Mouse (Mus musculus): ENCODE results near the gene 1110059E24Rik.
"Not testable (repeated sequence)": the region's sequence is repeated elsewhere in the genome, so short reads cannot be mapped to it uniquely, and the experiment has no call there.

The 1110059E24Rik gene

DNA sequence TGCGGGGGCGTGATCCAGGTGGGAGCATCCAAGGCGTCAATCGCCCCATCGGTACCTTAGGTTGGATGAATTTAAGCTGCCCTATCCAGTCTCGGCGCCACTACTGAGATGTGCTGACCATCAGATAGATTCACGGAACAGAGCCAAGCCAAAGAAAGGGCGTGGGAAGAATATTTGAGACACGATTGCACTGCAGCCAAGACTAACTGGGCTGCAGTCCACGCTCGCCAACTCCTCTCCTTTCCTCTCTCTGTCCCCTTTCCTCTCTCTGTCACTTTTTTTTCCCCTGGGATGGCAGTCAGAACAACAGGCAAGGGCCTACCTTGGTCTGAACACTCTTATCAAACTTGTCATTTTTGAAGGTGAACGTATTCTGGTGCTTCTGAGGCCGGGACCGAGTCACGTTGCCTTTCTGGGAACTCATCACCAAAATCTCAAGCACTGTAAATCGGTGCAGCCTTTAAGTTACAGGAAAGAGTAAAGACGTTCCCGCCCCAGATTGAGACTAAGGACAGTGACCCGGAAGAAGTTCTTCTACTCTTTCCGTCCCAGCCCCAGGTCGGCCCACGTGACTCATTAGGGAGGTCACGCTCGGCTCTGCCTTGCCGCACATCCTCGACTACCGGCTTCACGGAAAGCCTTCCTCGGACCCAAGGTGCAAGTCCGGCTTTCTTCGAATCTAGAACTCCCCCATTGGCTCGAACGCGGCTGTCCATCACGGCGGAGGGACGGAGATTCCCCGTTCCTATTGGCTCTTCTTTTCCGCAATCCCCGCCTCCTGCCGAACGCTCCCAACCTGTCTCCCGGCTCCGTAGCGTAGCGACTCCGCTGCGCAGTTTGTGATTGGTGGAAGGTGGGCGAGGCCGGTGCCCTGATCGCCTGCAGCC is at the start of gene 1110059E24Rik:
TSS of gene 1110059E24Rik (minus strand) at position 692 of the 887 bp plus-strand sequence.
- peak; percentile 98 for DNase-seq

DNA sequence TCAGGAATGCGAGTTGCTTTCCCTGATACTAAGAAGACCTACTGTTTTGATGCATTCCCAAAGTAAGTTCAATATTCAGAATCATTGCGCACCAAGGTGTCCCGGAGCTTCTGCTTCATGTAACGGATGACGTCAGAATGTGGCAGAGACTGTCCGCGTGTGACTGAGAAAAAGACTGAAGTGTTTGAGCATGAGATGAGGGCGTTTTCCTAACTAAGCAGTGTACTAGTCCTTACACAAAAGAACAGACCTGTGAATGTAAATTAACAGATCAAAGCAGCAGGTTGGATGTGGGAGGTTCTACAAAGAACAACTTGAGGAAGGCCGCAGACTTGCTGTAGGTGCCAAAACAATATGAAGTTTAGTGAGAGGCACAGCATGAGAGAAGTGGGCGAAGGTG is 28.2 kb upstream of the 1110059E24Rik start:
- DNase-seq = no peak

DNA sequence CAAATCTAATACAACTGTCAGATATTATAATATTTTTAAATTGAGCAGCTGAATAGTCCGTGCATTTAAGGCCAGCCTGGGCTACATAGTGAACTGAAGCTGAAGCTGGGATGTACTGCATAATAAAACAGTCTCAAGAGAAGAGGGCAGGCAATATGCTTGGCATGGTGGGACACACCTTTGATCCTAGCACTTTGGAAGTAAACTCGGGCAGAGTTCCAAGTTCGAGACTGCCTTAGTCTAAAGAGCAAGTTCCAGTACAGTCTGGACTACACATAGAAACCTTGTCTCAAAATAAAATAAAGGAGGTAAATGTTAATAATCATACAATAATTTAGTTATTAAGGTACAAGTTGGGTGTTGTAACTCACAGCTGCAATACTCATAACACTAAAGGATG is 27.3 kb upstream of the 1110059E24Rik start:
- DNase-seq = no peak

DNA sequence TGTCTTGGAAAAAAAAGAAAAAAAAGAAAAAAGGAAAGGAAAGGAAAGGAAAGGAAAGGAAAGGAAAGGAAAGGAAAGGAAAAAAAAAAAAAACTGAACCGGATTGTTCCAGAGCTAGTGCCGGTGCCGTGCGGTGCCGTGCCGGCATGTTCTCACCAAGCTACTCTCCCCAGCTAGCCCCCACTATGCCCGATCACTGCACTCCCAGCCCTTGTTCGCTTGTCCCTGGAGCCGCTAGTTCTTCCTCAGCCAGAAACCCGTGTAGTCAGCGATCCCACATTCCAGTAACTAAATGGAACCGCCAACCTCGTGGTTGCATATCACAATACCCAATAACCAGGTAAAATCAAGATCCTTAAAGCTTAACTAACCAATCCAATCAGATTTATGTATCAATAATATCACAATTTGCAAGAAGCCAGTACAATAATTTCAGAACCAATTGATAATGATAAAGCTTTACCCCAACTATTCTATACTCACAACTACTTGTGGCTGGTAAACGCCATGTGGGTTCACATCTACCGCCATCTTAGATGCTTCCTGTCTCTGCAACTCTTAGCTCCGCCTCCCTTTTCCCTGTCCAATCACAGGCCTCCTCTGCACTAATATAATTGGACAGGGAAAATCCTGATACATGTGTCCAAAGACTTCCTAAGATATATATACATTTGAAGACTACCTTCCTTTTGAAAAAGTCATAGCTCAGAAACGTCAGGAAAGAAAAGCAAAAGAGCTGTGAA is 21.7 kb upstream of the 1110059E24Rik start:
- DNase-seq = no peak

DNA sequence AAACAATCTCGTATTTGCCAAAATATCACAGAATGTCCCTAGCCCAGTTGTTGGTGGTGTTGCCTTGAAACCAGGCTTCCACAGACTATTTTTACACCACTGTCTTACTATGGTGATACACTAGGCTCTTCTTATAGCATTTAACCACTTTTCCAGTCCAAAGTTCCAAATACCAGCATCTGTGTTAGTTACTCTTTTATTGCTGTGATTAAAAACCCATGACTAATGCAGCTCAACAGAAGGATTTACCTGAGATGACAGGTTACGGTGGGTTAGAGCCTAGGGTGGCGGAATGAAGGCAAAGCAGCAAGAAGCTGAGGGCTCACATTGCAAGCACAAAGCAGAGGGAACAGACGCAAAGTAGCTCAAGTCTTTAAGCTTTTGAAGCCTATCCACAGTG is 16.9 kb upstream of the 1110059E24Rik start:
- no peak for DNase-seq

DNA sequence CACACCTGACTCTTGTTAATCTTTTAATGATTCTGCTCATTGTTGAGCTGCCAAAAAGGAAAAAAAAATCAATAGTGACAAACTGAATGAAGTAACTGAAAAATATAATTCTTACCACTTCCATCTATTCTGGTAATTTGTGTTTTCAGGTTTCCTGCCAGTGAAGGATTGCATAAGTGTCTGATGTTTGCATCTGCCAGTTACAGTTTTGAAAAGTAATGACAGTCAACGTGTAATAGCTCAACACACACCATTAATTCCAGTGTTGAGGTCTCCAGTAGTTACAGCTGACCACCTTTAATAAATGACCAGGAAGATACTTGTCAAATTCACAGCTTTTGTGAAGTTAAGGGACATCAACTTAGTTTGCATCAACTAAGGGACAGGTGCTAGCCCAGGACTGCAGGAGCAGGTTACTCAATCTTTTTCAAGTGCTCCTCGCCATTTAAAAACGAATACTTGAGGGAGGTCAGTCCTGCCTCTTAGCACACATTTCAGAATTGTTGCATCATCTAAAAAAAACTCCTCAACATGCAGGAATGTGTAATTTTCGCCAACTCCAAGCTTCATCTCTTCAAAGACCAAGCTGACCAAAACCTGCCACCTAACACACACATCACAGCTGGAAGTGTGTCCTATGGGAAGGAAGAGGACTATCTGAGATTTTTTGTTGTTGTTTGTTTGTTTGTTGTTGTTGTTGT is 11.1 kb upstream of the 1110059E24Rik start:
- peak; percentile 52 for DNase-seq

DNA sequence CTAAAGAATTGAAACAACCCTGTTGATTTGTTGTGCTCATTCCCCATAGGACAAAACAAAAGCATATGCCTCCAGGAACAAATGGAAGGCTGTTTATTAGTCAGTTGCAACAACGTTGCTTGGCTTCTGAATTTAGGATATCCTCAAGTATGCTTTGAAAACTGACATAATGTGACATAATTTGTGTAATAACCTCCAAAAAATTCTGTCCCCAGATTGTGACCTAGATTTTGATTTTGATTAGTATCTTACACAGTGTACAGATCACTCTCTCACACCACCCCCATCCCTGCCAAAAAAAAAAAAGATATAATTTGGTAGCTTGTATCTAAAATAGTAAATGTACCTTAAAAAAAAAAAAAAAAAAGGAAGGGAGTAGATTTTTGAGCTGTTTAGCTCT is 8.0 kb upstream of the 1110059E24Rik start:
- DNase-seq = no peak

DNA sequence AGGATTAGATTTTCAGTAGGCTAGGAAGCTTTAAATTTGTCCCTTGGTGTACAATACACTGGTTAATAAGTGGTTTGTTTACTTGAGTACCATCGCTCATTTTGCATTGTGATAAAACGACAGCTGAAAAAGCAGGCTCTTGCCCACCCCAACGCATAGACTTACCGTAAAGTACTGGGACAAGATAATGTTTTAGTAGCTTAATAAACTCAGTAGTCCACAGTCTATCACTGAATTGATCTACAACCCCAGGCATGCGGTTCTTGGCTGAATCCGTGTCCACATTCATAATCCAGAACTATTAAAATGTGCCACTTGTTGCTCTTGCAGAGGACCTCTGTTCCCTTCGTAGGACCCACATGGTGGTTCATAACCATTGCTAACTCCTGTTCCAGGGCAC is 2.0 kb upstream of the 1110059E24Rik start:
- DNase-seq = no peak

DNA sequence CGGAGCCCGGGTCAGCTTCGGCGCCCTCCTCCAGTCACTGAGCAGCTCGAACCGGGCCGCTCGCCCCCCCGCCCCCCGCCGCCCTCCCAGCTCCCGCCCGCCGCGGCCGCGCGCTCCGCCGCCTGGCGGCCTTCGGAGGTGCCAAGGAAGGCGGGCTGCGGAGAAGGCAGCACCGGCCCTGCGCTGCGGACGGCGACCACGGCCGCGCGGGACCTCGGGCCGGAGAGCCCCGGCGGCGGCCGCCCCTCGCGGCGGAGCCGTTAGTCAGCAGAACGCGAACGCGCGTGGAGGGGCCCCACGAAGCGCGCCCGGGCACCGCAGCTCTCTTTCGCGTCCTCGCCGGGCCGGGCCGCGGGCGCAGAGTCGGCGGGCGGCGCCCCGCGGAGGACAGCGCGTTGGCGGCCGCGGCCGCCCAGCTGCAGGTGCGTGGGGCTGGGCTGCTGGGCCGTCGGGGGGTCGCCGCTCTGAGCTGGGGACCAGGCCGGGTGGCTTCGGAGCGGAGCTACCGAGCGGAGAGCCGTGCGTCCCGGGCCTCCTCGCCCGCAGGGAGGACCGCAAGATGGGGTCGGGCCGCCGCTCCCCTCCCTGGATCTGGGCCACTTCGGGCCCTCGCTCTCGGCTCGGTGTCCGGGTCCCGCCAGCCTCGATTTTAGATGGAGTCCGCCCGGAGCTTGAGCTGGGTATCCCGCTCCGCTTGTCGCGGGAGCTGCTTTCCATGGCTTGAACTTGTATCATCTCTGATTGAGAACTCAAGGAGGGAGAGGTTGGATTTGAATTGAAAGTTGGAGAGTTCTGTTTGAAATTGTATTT is 601 bp upstream of the 1110059E24Rik start, which contains the start of gene Abhd17b:
TSS of gene Abhd17b (plus strand) at position 14 of the 810 bp plus-strand sequence.
- peak; percentile 70 for DNase-seq

DNA sequence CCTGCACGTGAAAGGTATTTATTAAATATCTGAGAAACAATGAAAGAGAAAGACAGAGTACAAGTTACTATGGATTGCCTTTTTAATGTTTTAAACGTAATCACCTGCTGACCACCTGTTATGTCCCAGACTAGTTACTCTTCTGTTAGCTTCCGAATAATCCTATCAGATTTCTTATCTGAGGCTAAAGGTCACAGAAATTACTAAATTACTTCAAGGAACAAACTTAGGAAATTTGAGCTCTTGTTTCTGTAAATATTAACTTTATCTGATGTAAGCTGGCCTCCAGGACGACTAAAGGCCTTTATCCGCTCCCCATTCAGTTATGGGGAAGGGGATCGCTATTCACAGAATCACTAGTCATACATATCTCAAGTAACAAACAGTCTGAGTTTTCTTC is 1.1 kb downstream of the 1110059E24Rik start:
- no peak for DNase-seq

DNA sequence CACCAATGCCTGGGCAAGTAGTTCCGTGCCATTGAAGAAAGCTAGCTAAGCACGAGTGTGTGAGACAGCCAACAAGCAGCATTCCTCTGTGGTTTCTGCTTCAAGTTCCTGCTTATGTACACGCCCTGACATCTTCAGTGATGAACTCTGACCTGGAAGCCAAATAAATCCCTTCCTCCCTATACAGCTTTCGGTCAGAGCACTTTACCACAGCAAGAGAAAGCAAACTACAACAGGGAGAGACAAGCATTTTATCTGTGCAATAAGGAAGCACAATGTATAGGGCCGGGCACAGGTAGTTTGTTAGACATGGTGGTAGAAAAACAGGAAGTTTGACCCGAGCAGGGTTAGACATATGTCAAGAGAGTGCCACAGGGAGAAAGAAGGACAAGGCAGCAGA is 6.6 kb downstream of the 1110059E24Rik start:
- DNase-seq = no peak

DNA sequence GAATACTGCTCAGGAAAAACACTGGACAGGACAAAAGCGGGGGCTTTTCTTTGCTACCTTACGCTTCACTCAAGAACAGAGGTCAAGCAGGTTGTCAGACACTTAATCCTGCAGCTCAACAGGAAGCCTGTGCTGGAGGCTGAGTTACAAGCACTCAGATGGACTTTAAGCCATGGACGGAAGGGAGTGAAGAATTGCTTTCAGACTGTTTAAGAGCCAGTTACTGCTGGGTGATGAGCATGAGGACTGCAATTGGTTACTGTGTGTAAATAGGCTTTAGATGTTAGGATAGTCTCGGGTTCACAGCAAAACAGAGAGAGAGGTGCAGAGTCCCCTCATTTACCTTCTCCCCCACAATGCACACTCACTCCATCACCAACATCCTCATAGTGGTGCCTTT is 7.5 kb downstream of the 1110059E24Rik start:
- no peak for DNase-seq

DNA sequence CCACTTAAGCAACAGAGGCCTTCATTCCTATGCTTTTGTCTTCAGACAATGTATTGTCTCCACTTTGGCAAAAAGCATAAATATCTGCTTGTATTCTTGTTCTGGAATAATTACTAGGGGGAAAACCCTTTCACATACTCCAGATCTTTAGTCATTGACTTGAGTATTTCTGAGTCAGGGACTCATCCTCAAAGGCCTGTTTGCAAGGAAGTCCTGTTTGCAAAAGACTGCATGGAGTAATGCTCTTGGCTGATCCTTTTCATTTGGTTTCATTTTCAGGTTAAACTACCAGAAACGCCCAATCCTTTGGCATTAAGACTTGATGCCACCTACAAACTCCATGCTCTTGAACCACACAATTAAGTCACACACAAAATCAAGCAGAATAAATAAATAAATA is 8.8 kb downstream of the 1110059E24Rik start:
- DNase-seq = no peak

DNA sequence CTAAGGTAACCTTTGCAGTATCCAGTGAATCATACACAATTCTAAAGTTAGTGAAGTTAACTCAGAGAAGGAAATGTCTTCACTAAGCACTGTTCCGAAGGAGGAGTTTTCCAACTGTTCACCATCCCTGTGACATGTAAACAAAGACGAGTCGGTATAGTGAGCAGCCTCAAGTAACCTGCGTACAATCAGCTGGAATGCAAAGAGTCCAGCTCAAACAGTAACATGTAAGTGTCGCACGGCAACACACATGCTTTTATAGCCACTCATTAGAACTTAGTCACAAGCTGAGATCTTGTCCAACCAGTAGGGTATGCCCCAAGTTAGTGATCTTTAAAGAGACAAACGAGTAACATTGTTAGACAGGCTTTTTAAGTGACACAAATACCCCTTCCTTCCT is 15.1 kb downstream of the 1110059E24Rik start:
- DNase-seq = no peak

DNA sequence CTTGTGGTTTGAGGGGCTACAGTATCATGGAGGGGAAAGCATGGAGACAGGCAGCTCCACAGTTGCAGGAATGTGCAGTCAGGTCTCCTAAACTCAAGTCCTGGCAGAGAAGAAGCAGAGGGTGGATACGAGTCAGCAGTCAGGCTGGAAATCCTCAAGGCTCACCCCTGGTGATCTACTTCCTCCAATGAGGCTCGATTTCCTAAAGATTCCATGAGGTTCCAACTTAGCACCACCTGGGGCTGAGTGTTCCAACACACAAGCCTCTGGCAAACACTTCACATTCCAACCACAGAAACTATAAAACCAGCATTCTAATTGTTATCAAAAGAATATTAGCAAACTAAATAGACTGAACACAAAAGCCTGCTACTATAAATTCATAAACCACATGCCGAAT is 15.9 kb downstream of the 1110059E24Rik start:
- DNase-seq = peak; percentile 23

DNA sequence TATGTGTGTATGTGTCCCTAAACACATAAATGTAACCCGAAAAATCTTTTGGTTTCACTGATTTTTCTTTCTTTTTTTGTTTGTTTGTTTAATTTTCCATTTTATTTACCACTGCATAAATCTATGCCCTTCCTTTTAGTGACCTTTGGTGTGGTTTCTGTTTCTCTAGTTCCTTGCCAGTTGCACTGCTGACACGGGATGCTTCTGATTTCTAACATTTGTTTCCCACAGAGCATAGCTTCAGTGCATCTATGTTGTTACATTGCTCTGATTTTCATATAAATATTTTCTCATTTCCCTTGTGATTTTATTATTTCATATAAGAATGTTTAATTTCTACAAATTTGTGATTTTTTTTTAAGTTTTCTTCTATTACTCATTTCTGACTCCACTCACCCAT is 17.4 kb downstream of the 1110059E24Rik start:
- DNase-seq = no peak

DNA sequence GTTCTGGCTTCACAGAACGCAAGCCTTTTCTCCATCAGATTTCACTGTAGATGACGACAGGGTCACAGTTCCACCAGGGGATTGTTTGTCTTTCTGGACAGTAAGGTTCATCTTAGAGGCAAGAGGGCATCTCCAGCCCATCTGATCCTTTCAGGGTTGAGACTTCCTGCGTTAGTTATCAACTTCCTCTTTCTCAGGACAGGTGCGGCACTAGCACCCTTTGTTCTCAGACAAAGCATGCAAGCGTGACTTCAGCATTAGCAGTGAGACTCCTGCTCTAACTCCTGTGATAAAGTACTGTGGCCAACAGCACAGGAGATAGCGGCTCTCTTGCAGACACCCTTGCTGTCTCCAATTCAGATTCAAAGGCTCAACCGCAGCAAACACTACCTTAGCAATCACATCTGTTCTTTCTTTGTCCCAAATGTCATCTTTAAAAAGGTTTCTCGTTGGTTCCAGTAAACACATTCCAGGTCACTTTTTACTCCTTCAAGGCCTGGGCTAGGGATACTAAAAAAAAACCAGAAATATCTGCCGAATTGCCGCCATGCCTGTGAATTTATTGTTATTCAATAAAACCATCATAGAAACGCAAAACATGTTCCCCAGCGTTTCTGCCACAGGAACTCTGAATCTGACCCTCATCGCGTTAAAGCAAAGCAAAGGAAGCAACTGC is 22.0 kb downstream of the 1110059E24Rik start:
- DNase-seq = peak; percentile 18

DNA sequence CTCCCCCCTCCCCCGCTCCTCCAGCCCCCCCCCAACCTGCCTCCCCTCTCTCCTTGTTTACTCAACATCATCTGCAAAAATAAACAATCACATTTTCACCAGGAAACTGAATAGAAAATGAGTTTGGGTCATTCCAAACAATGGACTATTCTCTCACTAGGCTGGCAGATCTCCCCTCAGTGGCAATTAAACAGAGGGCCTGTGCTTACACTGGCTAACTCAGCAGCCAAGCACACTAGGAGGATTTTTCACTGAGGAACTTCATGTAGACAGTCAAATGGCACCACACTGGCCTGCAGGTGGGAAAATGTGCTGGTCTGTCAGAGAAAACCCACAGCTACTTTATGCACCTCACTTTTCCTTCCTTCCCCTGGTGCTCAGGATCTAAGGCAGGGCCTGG is 23.3 kb downstream of the 1110059E24Rik start:
- DNase-seq = peak; percentile 17

DNA sequence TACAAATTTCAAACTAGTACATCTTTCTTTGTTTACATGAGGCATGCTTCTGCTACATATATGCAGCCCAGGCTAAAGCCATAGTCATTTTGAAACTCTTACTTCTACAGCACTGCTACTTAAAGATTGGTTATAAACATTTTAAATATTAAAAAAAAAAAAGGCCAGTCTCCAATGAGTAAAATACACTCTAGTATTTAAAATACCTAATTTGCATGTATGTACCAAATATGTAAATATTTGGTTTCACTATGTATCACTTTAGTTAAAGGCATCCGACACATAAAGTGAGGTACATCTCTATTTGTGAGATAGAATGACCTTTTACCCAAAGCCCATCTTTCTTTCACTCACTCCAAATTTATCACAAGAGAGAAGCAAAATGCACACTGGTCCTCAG is 23.7 kb downstream of the 1110059E24Rik start:
- no peak for DNase-seq

DNA sequence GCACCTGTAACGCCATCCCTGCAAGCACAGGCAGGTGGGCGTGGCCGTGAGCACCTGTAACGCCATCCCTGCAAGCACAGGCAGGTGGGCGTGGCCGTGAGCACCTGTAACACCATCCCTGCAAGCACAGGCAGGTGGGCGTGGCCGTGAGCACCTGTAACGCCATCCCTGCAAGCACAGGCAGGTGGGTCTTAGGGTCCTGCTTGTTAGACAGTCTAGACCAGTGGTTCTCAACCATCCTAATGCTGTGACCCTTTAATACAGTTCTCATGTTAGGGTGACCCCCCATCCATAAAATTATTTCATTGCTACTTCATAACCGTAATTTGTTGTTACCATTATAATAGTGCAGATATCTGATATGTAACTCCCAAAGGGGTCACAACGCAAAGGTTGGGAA is 24.3 kb downstream of the 1110059E24Rik start:
- DNase-seq = not testable (repeated sequence)

DNA sequence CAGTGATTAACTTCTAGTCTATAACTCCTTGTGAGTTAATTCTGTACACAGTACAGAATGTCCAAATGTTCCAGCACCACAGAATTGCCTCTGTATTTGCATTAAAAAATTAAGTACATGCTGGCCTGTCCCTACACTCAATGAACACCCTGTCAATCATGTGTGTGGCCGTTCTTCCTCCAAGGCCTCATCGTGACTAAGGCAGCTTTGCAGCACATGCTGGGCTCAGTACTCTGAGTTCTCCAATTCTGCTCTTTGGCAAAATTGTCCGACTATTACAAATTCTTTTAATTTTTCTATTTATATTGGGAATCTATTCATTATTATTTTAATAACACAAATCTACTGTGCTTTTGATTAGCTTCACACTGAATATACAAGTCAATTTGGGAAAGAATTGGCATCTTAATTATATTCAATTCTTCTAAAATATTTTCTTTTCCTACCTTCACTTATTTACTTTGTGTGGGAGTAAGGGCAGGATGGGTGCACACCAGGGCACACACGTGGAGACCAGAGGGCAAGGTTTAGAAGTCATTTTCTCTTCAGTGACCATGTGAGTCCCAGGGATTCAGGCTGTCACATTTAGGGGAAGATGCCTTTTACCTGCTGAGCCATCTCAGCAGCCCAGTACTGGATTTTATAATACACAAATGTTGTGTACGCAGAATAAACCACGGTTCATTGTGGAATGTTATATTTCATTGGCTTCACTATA is 26.3 kb downstream of the 1110059E24Rik start:
- DNase-seq = no peak
